Mouse (Mus musculus) Patski (cell line): ENCODE data around the gene Abca1. TPM values are rescaled to one million over a fixed set of nuclear protein-coding genes. Genes with fewer than 3 reads are reported as not detected.
A peak's percentile ranks its signal among the peaks of the same experiment; 100 is the strongest.

Source experiments
- ATAC-seq: fragments of 100-300 bp; one replicate; pipeline ENCODE4 v1.8.0; 2021
- CTCF ChIA-PET: fragments of 350-600 bp; sonication (Branson Sonifier 250); formaldehyde crosslinking; loops from one replicate; lab custom pipeline; 2022; ENCODE audit warnings: inconsistent platforms; lab: Charles Lee
- POLR2A ChIA-PET: fragments of 350-600 bp; sonication (Branson Sonifier 250); formaldehyde crosslinking; loops from one replicate; lab custom pipeline; 2022; ENCODE audit warnings: antibody characterized with exemption, inconsistent platforms; lab: Charles Lee
- DNase-seq: peaks from one replicate; pipeline ENCODE4 v3.0.0-alpha.2; 2011; ENCODE audit warnings: low read depth, low spot score
- H3K27me3 ChIP-seq: fragments of 371-371 bp; one replicate; pipeline ENCODE4 v1.5.1; 2021
- CTCF ChIP-seq: fragments of 100-300 bp; IDR thresholded peaks from one replicate; pipeline ENCODE4 v1.5.1; 2021
- in situ Hi-C: fragments of 300-500 bp; cut with MboI; formaldehyde crosslinking; loops from 3 replicates; pipeline ENCODE4 v1.11.1; 2018; ENCODE audit warnings: low pct_unique_long_range_greater_than_20kb, mixed read lengths
- polyA plus RNA-seq: library from polyadenylated mRNA; unstranded; gene quantifications from one replicate; pipeline ENCODE4 v1.2.3, GENCODE M21; 2021

The Abca1 gene
- polyA plus RNA-seq, 1 experiment from 2014 or later, result 78.1 TPM

GRCm38 (mm10) chr4:53018392-53018791 is 141.3 kb downstream of the Abca1 start:
- no peaks in the 10 kb centered on the region for H3K27me3 ChIP-seq
- TF ChIP-seq CTCF, result no peak
- ATAC-seq (no peak), DNase-seq (no peak)
- CTCF ChIA-PET, result no interaction called here
- in situ Hi-C loops, result loop anchor here (25.0 kb wide), 1 partner anchor 556 kb away; no protein-coding TSS in a partner anchor
- POLR2A ChIA-PET, result no interaction called here

- in situ Hi-C loops, result loop anchor here (25.0 kb wide), 1 partner anchor 553 kb away; no protein-coding TSS in a partner anchor
- ATAC-seq (no peak), DNase-seq (no peak)
- ChIA-PET CTCF (no interaction called here), POLR2A (no interaction called here)
- no peaks in the 10 kb centered on the region for H3K27me3 ChIP-seq
- no peak for TF ChIP-seq CTCF
These were observed 144.7 kb downstream of the Abca1 start for GRCm38 (mm10) chr4:53015024-53015423.

DNA sequence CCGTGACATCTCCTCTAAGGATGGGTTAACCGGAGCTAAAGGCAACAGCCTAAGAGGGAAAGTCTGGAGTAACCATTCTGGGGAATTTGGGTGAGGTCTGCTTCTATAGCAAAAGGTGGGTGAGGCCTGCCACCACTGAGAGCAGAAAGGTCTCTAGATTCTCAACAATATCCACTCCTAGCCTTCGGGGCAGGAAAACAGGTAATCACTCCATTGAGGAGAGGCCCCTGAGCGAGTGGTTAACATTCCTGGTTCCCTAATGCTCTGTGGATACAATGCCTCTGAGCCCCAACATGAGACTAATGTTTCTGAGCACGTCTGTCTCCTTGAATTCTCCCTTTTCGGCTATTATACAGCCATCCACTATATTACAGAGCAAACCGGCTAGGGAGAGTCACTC is 145.3 kb downstream of the Abca1 start:
- no peaks in the 10 kb centered on the region for H3K27me3 ChIP-seq
- ATAC-seq (no peak), DNase-seq (no peak)
- no peak for TF ChIP-seq CTCF
- ChIA-PET CTCF (no interaction called here), POLR2A (no interaction called here)
- in situ Hi-C loops, result loop anchor here (25.0 kb wide), 1 partner anchor 552 kb away; no protein-coding TSS in a partner anchor

DNA sequence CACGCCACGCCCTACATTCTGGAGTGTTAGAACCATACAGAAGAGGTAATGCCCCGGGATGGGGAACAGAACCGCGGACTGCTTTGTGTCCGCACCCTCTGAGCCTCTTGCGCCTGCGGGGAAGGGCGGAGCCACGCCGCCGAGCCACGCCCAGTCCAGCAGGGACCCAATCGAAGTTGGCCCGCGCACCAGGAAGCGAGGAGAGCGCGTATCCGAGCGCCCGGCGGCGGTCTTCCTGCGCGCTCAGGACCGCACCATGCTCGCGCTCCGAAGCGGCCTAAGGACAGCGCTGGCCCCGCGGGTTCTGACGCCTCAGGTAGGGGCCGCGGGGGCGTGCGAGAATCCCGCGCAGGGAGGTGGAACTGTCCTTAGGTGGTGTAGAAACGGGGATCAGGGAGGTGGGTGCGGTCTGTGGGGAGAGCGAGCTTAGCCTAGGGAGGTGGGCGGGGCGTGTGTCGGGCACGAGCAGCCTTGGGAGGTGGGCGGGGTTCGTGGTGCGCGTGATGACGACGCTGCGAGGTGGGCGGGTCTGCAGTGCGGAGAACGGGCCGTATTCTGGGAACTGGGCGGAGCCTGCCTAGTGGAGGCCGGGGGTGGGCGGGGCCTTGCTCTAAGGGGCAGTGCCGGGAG is 147.8 kb downstream of the Abca1 start, which contains the start of gene Nipsnap3b:
Nipsnap3b (plus strand) TSS at position 149 of the 630 bp plus-strand sequence.
- in situ Hi-C loops, result loop anchor here (25.0 kb wide), 1 partner anchor 550 kb away; no protein-coding TSS in a partner anchor
- peaks cover 6% of the 10 kb centered on the region for H3K27me3 ChIP-seq
- DNase-seq (peak; percentile 70), ATAC-seq (peak; percentile 98)
- POLR2A ChIA-PET, result no interaction called here
- CTCF ChIA-PET, result interaction anchor here (1.5 kb wide), 1 partner anchor 12 kb away, joined by 5 read pairs; no protein-coding TSS in a partner anchor
- TF ChIP-seq CTCF, result no peak

GRCm38 (mm10) chr4:53009871-53010270 is 149.8 kb downstream of the Abca1 start:
- DNase-seq (no peak), ATAC-seq (no peak)
- POLR2A ChIA-PET, result no interaction called here
- CTCF ChIA-PET, result interaction anchor here (1.5 kb wide), 1 partner anchor 10 kb away, joined by 5 read pairs; no protein-coding TSS in a partner anchor
- no peak for TF ChIP-seq CTCF
- peaks cover 16% of the 10 kb centered on the region for H3K27me3 ChIP-seq
- in situ Hi-C loops, result loop anchor here (25.0 kb wide), 1 partner anchor 548 kb away; no protein-coding TSS in a partner anchor

DNA sequence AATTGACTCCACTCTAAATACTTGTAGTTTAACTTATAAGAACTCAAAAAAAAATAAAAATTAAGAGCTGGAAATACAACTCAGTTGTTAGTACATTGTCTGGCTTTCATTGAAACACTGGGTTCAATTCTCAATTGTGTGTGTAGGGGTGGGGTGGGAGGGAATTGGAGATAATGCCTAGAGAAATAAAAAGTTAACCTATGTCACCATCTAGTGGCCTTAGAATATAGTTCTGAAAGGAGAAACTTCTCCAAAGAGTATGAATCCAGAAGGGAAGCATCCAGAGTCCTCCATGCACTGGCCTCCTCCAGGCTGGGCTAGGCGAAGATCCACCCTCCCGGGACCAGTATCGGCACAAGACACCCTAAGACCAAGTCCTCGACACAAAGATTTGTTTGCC is 150.5 kb downstream of the Abca1 start:
- DNase-seq (no peak), ATAC-seq (no peak)
- ChIA-PET CTCF (interaction anchor here (1.4 to 1.5 kb wide), 2 partner anchors 10 to 14 kb away, joined by 5 read pairs; no protein-coding TSS in a partner anchor), POLR2A (no interaction called here)
- peaks cover 16% of the 10 kb centered on the region for H3K27me3 ChIP-seq
- in situ Hi-C loops, result loop anchor here (25.0 kb wide), 1 partner anchor 547 kb away; no protein-coding TSS in a partner anchor
- TF ChIP-seq CTCF, result peak; percentile 31

DNA sequence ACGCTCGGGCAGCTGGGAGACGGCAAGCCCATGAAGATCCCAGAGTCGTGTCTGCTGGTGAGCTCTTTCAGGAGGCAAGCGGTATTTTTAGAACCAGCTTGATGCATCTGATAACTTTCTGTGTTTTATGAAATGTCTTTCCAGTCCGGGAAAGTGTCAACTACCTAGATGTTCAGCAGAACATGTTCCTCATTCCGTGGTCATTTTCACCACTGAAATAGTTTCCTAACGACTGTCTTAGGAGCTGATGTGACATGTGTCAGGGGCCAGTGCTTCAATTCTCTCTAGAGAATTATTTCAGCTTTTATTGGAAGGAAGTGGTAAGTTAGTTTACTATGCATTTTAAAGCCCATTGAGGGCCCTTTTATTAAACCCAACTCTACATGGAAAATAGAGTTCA is 159.5 kb downstream of the Abca1 start:
- in situ Hi-C loops, result loop anchor here (25.0 kb wide), 1 partner anchor 538 kb away; no protein-coding TSS in a partner anchor
- TF ChIP-seq CTCF, result no peak
- no peak for ATAC-seq
- POLR2A ChIA-PET, result no interaction called here
- peaks cover 12% of the 10 kb centered on the region for H3K27me3 ChIP-seq
- CTCF ChIA-PET, result interaction anchor here (1.2 to 1.6 kb wide), 2 partner anchors 9 to 11 kb away, joined by 5 read pairs; partner anchors contain the start of gene Nipsnap3b
- DNase-seq, result no peak

- no peak for DNase-seq
- peaks cover 12% of the 10 kb centered on the region for H3K27me3 ChIP-seq
- no peak for ATAC-seq
- CTCF ChIA-PET, result interaction anchor here (1.6 kb wide), 1 partner anchor 10 kb away, joined by 5 read pairs; no protein-coding TSS in a partner anchor
- in situ Hi-C loops, result no loop called here
- TF ChIP-seq CTCF, result no peak
- POLR2A ChIA-PET, result no interaction called here
These were observed 160.2 kb downstream of the Abca1 start for GRCm38 (mm10) chr4:52999449-52999848.

DNA sequence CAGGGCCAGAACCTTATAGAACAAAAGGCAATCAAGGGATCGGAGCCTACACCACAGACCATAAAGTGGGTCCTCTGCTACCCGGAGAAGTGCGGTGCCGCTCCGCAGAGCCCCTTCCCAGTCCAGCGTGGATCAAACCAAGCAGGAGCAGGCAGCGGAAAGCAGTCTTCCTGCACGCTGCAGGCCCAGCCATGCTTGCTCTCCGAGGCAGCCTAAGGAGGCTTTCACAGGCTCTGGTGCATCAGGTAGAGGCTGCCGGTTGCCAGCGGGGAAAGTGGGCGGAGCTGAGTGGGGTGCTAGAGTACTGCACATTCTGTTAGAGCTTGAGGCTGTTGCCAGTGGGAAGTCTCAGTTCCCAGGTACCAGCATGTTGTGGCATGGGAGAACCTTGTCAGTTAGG is 170.4 kb downstream of the Abca1 start, which contains the start of gene Nipsnap3a:
Nipsnap3a (plus strand) TSS at position 25 of the 400 bp plus-strand sequence.
- peaks cover 14% of the 10 kb centered on the region for H3K27me3 ChIP-seq
- ATAC-seq (no peak), DNase-seq (no peak)
- ChIA-PET POLR2A (no interaction called here), CTCF (no interaction called here)
- in situ Hi-C loops, result no loop called here
- TF ChIP-seq CTCF, result no peak

DNA sequence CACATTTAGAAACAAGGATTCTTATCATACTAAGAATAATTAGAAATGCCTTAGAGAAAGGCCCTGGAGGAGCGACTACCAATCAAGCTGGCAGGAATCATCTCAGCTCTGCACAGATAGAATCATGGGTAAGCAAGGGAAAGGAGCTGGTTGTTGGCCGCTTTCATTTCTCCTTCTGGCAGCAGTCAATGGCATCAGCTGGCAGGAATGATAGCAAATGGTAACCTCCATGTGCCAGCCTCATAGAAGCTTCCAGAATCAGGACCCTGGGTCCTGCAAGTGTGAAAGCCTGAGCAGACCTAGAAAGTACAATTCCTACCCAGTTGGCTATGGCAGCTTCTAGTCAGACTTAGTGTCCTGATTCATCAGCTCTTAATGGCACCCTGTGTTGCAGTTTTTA is 173.4 kb downstream of the Abca1 start:
- H3K27me3 ChIP-seq, result peaks cover 17% of the 10 kb centered on the region
- CTCF ChIA-PET, result no interaction called here
- in situ Hi-C loops, result no loop called here
- TF ChIP-seq CTCF, result no peak
- POLR2A ChIA-PET, result no interaction called here
- DNase-seq (no peak), ATAC-seq (no peak)

- in situ Hi-C loops, result no loop called here
- DNase-seq, result no peak
- ChIA-PET CTCF (no interaction called here), POLR2A (no interaction called here)
- H3K27me3 ChIP-seq, result peaks cover 20% of the 10 kb centered on the region
- ATAC-seq, result no peak
- TF ChIP-seq CTCF, result no peak
These were observed 174.5 kb downstream of the Abca1 start for GRCm38 (mm10) chr4:52985216-52985615.

Other genes starting within 250 kb of the Abca1 start
- gene Olfr272, start 240.7 kb downstream of the Abca1 start, polyA plus RNA-seq, result not detected
- not detected for gene Olfr270, start 195.3 kb downstream of the Abca1 start, polyA plus RNA-seq
- not detected for gene Nipsnap3a, start 170.6 kb downstream of the Abca1 start, polyA plus RNA-seq
- gene Nipsnap3b, start 148.0 kb downstream of the Abca1 start, polyA plus RNA-seq, result 30.7 TPM